ENCODE assay signal across 26 mouse cellular contexts in genomic region chr4:119989031-119989693, GRCm38 (mm10).
DNase-seq lines count a peak whose midpoint lies in the region; ATAC-seq and TF ChIP-seq lines count a peak whose summit lies in the region.
"Had no signal": no experiment of that assay in that cellular context is flagged by ENCODE, and none has a peak within 500 bp of the region (broad histone marks: within the 10 kb centered on the region; RNA-seq: fewer than 3 reads in every experiment).

No protein-coding gene starts in this region.

- TF ChIP-seq CTCF in kidney, postnatal 0 days (IDR thresholded peaks at IDR 0.05; ENCODE audit: low read depth): no peak

- H3K4me3 ChIP-seq in heart, embryonic 16.5 days (ENCODE audit: low read length): no peak overlapping the region
- no peak overlapping the region for H3K4me3 ChIP-seq in kidney, postnatal 0 days (replicated peaks; ENCODE audit: low read depth, low read length)
- no peak overlapping the region for H3K4me3 ChIP-seq in neural tube, embryonic 13.5 days
- H3K4me3 ChIP-seq: embryonic facial prominence, embryonic 13.5 days; erythroblast, embryonic 14.5 days; forebrain, embryonic 12.5 days; heart, adult 2 months; heart, embryonic 13.5 days; left cerebral cortex, adult 2 months; midbrain, embryonic 12.5 days had no signal

- ATAC-seq in heart, embryonic 16.5 days (replicated peaks; ENCODE audit: extremely low read depth, insufficient read depth, low FRiP score): 0 out of 2 replicates have a peak, but pooled peaks have one; percentile 15
- ATAC-seq in kidney, postnatal 0 days (replicated peaks; ENCODE audit: low FRiP score, low read depth): peak; percentile 25; the same call in 1 of the 2 replicates
- ATAC-seq in neural tube, embryonic 13.5 days (ENCODE audit: low read depth): no peak
- no peak for ATAC-seq in inflammation-experienced regulatory T-cells, adult 6 months
- ATAC-seq: intestine, postnatal 0 days; liver, postnatal 0 days had no signal

- 37% methylated on average over 3 of the region's 3 CpGs for WGBS in heart, embryonic 16.5 days
- WGBS in kidney, postnatal 0 days: 63% methylated on average over 3 of the region's 3 CpGs
- 57% methylated on average over 3 of the region's 3 CpGs for WGBS in neural tube, embryonic 13.5 days

- H3K9ac ChIP-seq in heart, embryonic 16.5 days (ENCODE audit: low read length): no peak overlapping the region
- no peak overlapping the region for H3K9ac ChIP-seq in kidney, postnatal 0 days (ENCODE audit: low read depth, low read length)
- no peak overlapping the region for H3K9ac ChIP-seq in neural tube, embryonic 13.5 days
- H3K9ac ChIP-seq: embryonic facial prominence, embryonic 13.5 days; forebrain, embryonic 12.5 days; heart, embryonic 13.5 days; liver, postnatal 0 days; midbrain, embryonic 12.5 days had no signal

- no peak for DNase-seq in heart, postnatal 36 days
- no peak for DNase-seq in kidney, postnatal 0 days (ENCODE audit: low spot score)
- DNase-seq in kidney, postnatal 14 days: no peak
- DNase-seq in neural tube, embryonic 10.5 days (ENCODE audit: extremely low spot score, low spot score): no peak
- DNase-seq: adrenal gland, adult 2 months; cerebellum, postnatal 36 days; embryo, embryonic 11 days; gastrocnemius, postnatal 36 days; heart, adult 2 months; kidney, postnatal 4 days; layer of hippocampus, adult 9-11 months; liver, postnatal 0 days; lung, postnatal 14 days; thymus, adult 2 months; thymus, postnatal 4 days had no signal

- H3K4me2 ChIP-seq in heart, embryonic 16.5 days (ENCODE audit: low read depth, low read length): no peak overlapping the region
- no peak overlapping the region for H3K4me2 ChIP-seq in kidney, postnatal 0 days (ENCODE audit: low read length)
- H3K4me2 ChIP-seq in neural tube, embryonic 13.5 days: no peak overlapping the region
- H3K4me2 ChIP-seq: embryonic facial prominence, embryonic 13.5 days; forebrain, embryonic 12.5 days; heart, embryonic 13.5 days; liver, embryonic 11.5 days; midbrain, embryonic 12.5 days had no signal

- no peak overlapping the region for H3K27ac ChIP-seq in heart, embryonic 16.5 days (ENCODE audit: low read length)
- no peak overlapping the region for H3K27ac ChIP-seq in kidney, postnatal 0 days
- H3K27ac ChIP-seq in neural tube, embryonic 13.5 days (replicated peaks): peak overlapping the region; percentile 30
- H3K27ac ChIP-seq: embryonic facial prominence, embryonic 13.5 days; forebrain, embryonic 12.5 days; heart, adult 2 months; heart, embryonic 13.5 days; left cerebral cortex, adult 2 months; midbrain, embryonic 12.5 days had no signal

- intact Hi-C loops in heart, postnatal 36 days (cut with DNase I): no loop called here

- peaks cover 16% of the 10 kb centered on the region for H3K4me1 ChIP-seq in heart, embryonic 16.5 days (ENCODE audit: control insufficient read depth, insufficient read depth, low read length)
- no peaks in the 10 kb centered on the region for H3K4me1 ChIP-seq in kidney, postnatal 0 days (replicated peaks; ENCODE audit: insufficient read depth, low read length)
- H3K4me1 ChIP-seq in neural tube, embryonic 13.5 days (replicated peaks): peaks cover 44% of the 10 kb centered on the region
- H3K4me1 ChIP-seq: embryonic facial prominence, embryonic 13.5 days had no signal

- H3K36me3 ChIP-seq in heart, embryonic 16.5 days (ENCODE audit: control insufficient read depth, insufficient read depth): no peaks in the 10 kb centered on the region
- H3K36me3 ChIP-seq in kidney, postnatal 0 days (ENCODE audit: insufficient read depth, low read length): no peaks in the 10 kb centered on the region
- H3K36me3 ChIP-seq in neural tube, embryonic 13.5 days: no peaks in the 10 kb centered on the region
- H3K36me3 ChIP-seq: embryonic facial prominence, embryonic 13.5 days; forebrain, embryonic 12.5 days; heart, embryonic 13.5 days; midbrain, embryonic 12.5 days had no signal

- H3K27me3 ChIP-seq in heart, embryonic 16.5 days (ENCODE audit: control insufficient read depth, insufficient read depth, low read length): no peaks in the 10 kb centered on the region
- H3K27me3 ChIP-seq in kidney, postnatal 0 days (ENCODE audit: insufficient read depth, low read length): no peaks in the 10 kb centered on the region
- no peaks in the 10 kb centered on the region for H3K27me3 ChIP-seq in neural tube, embryonic 13.5 days
- H3K27me3 ChIP-seq: embryonic facial prominence, embryonic 13.5 days; forebrain, embryonic 12.5 days; midbrain, embryonic 12.5 days had no signal

- no peaks in the 10 kb centered on the region for H3K9me3 ChIP-seq in heart, embryonic 16.5 days (replicated peaks; ENCODE audit: control insufficient read depth, low read length)
- no peaks in the 10 kb centered on the region for H3K9me3 ChIP-seq in kidney, postnatal 0 days (replicated peaks; ENCODE audit: low read length)
- no peaks in the 10 kb centered on the region for H3K9me3 ChIP-seq in neural tube, embryonic 13.5 days
- H3K9me3 ChIP-seq: embryonic facial prominence, embryonic 13.5 days; forebrain, embryonic 12.5 days; heart, embryonic 13.5 days; midbrain, embryonic 12.5 days had no signal

Comparison
In these comparisons a context has a peak if more than half of its experiments do, and no peak if none do; other contexts are left out.
1. ATAC-seq: peak in heart, embryonic 16.5 days (single experiment) and kidney, postnatal 0 days (single experiment); none in neural tube, embryonic 13.5 days (single experiment) and inflammation-experienced regulatory T-cells, adult 6 months (single experiment).